Mouse (Mus musculus) yolk sac, embryonic 10.5 days (tissue): ENCODE results near the gene Dgkd.
A peak's percentile ranks its signal among the peaks of the same experiment; 100 is the strongest.

Experiments used
- DNase-seq: peaks from one replicate; pipeline ENCODE4 v3.0.0-alpha.2; 2017; ENCODE audit warnings: low spot score

Dgkd gene

GRCm38 (mm10) chr1:87935095-87935494, 82.0 kb downstream of the Dgkd start:
- no peak for DNase-seq

GRCm38 (mm10) chr1:87935546-87935945, 82.5 kb downstream of the Dgkd start:
- no peak for DNase-seq

GRCm38 (mm10) chr1:87936075-87936474, 83.0 kb downstream of the Dgkd start:
- DNase-seq, result no peak

- DNase-seq, result no peak
These were observed 83.4 kb downstream of the Dgkd start for GRCm38 (mm10) chr1:87936516-87936915.

- DNase-seq, result no peak
These were observed 88.7 kb downstream of the Dgkd start for GRCm38 (mm10) chr1:87941765-87942164.

GRCm38 (mm10) chr1:87947681-87948091, 94.6 kb downstream of the Dgkd start:
- DNase-seq, result no peak

- DNase-seq, result no peak
These were observed 98.6 kb downstream of the Dgkd start for GRCm38 (mm10) chr1:87951641-87952040.

- no peak for DNase-seq
These were observed 100.0 kb downstream of the Dgkd start for GRCm38 (mm10) chr1:87953073-87953472.

GRCm38 (mm10) chr1:87958931-87959330, 105.8 kb downstream of the Dgkd start:
- DNase-seq, result no peak

- DNase-seq, result no peak
These were observed 106.4 kb downstream of the Dgkd start for GRCm38 (mm10) chr1:87959532-87959931.

GRCm38 (mm10) chr1:87959998-87960431, 106.9 kb downstream of the Dgkd start:
- DNase-seq, result peak; percentile 48

- no peak for DNase-seq
These were observed 107.7 kb downstream of the Dgkd start for GRCm38 (mm10) chr1:87960752-87961151.

GRCm38 (mm10) chr1:87961459-87962167, 108.5 kb downstream of the Dgkd start:
- peak; percentile 79 for DNase-seq

GRCm38 (mm10) chr1:87970381-87970780, 117.3 kb downstream of the Dgkd start:
- no peak for DNase-seq

- no peak for DNase-seq
These were observed 129.2 kb downstream of the Dgkd start for GRCm38 (mm10) chr1:87982291-87982690.

- DNase-seq, result no peak
These were observed 139.6 kb downstream of the Dgkd start for GRCm38 (mm10) chr1:87992716-87993115.
